Mouse (Mus musculus) forebrain, embryonic 13.5 days (tissue): ENCODE measurements around the gene Mrm2. TPM values are rescaled to one million over a fixed set of nuclear protein-coding genes. Genes with fewer than 3 reads are reported as not detected.
"Not testable (repeated sequence)": the region's sequence is repeated elsewhere in the genome, so short reads cannot be mapped to it uniquely, and the experiment has no call there.

Source experiments
- ATAC-seq: fragments of 200-750 bp; cut with Nextera tagmentation; 2 replicates; pipeline ENCODE4 v1.8.0; 2017
- H3K27ac ChIP-seq: fragments of 300-500 bp; sonication (generic); 2 replicates; pipeline ENCODE4 v1.5.1; 2015; ENCODE audit warnings: inconsistent platforms, mild to moderate bottlenecking, moderate library complexity
- H3K27me3 ChIP-seq: fragments of 300-500 bp; sonication (generic); 2 replicates; pipeline ENCODE4 v1.6.1; 2015; ENCODE audit warnings: mild to moderate bottlenecking, inconsistent platforms
- H3K36me3 ChIP-seq: fragments of 300-500 bp; sonication (generic); 2 replicates; pipeline ENCODE4 v1.6.1; 2015; ENCODE audit warnings: mild to moderate bottlenecking, inconsistent platforms; ENCODE audit not compliant: poor library complexity, severe bottlenecking
- H3K4me1 ChIP-seq: fragments of 300-500 bp; sonication (generic); 2 replicates; pipeline ENCODE4 v1.6.1; 2015; ENCODE audit warnings: inconsistent platforms
- H3K4me2 ChIP-seq: fragments of 300-500 bp; sonication (generic); 2 replicates; pipeline ENCODE4 v1.6.1; 2015; ENCODE audit warnings: inconsistent platforms, mild to moderate bottlenecking, moderate library complexity
- H3K4me3 ChIP-seq: fragments of 300-500 bp; sonication (generic); 2 replicates; pipeline ENCODE4 v1.5.1; 2015; ENCODE audit warnings: mild to moderate bottlenecking, inconsistent platforms
- H3K9ac ChIP-seq: fragments of 300-500 bp; sonication (generic); 2 replicates; pipeline ENCODE4 v1.6.1; 2015; ENCODE audit warnings: mild to moderate bottlenecking, inconsistent platforms
- H3K9me3 ChIP-seq: fragments of 300-500 bp; sonication (generic); replicated peaks from 2 replicates; pipeline ENCODE4 v1.6.1; 2016; ENCODE audit warnings: inconsistent platforms
- WGBS: fragments of 180-500 bp; shearing (Covaris S2); methylation state at CpG from one replicate; pipeline ENCODE4 v1.1.7; 2015; 5-methylcytosine and 5-hydroxymethylcytosine counted together
- polyA plus RNA-seq: library from polyadenylated mRNA; unstranded; fragments of >200 nt; fragmentation: Nextera tagmentation; extraction: Ambion mirVana; gene quantifications from 2 replicates; pipeline ENCODE4 v1.2.1, GENCODE M21; 2015

Gene Mrm2
- polyA plus RNA-seq, 1 experiment from 2014 or later = 21.8 TPM

- not testable (repeated sequence) for H3K4me2 ChIP-seq, H3K27ac ChIP-seq, H3K9me3 ChIP-seq, H3K36me3 ChIP-seq, ATAC-seq, H3K4me1 ChIP-seq, H3K4me3 ChIP-seq, H3K27me3 ChIP-seq, H3K9ac ChIP-seq
- 84% methylated on average over 2 of the region's 2 CpGs for WGBS
Measured at GRCm38 (mm10) chr5:140368126-140368525, 36.4 kb upstream of the Mrm2 start.

- ATAC-seq = no peak
- H3K4me2 ChIP-seq = no peak overlapping the region
- no peaks in the 10 kb centered on the region for H3K27me3 ChIP-seq
- H3K9me3 ChIP-seq = 0 out of 2 replicates have a peak, but pooled peaks cover 4% of the 10 kb centered on the region
- 97% methylated on average over 5 of the region's 5 CpGs for WGBS
- H3K9ac ChIP-seq = no peak overlapping the region
- H3K4me1 ChIP-seq = no peaks in the 10 kb centered on the region
- no peak overlapping the region for H3K27ac ChIP-seq
- peaks cover 8% of the 10 kb centered on the region; the same call in 1 of the 2 replicates for H3K36me3 ChIP-seq
- H3K4me3 ChIP-seq = no peak overlapping the region
Measured at GRCm38 (mm10) chr5:140364415-140364814, 32.7 kb upstream of the Mrm2 start.

GRCm38 (mm10) chr5:140359930-140360674 is 28.4 kb upstream of the Mrm2 start:
- ATAC-seq = no peak
- Histone ChIP-seq H3K9ac (no peak overlapping the region), H3K9me3 (0 out of 2 replicates have a peak, but pooled peaks cover 4% of the 10 kb centered on the region), H3K36me3 (peaks cover 36% of the 10 kb centered on the region), H3K27me3 (no peaks in the 10 kb centered on the region), H3K4me1 (no peaks in the 10 kb centered on the region), H3K4me3 (no peak overlapping the region), H3K4me2 (no peak overlapping the region), H3K27ac (no peak overlapping the region)
- WGBS = 72% methylated on average over 14 of the region's 14 CpGs

- WGBS = 86% methylated on average over 3 of the region's 3 CpGs
- H3K4me1 ChIP-seq = no peaks in the 10 kb centered on the region
- H3K9ac ChIP-seq = no peak overlapping the region
- H3K27me3 ChIP-seq = no peaks in the 10 kb centered on the region
- H3K4me2 ChIP-seq = no peak overlapping the region
- H3K4me3 ChIP-seq = no peak overlapping the region
- H3K27ac ChIP-seq = no peak overlapping the region
- H3K36me3 ChIP-seq = peaks cover 60% of the 10 kb centered on the region
- H3K9me3 ChIP-seq = no peaks in the 10 kb centered on the region
- no peak for ATAC-seq
Measured at GRCm38 (mm10) chr5:140357466-140357865, 25.8 kb upstream of the Mrm2 start.

DNA sequence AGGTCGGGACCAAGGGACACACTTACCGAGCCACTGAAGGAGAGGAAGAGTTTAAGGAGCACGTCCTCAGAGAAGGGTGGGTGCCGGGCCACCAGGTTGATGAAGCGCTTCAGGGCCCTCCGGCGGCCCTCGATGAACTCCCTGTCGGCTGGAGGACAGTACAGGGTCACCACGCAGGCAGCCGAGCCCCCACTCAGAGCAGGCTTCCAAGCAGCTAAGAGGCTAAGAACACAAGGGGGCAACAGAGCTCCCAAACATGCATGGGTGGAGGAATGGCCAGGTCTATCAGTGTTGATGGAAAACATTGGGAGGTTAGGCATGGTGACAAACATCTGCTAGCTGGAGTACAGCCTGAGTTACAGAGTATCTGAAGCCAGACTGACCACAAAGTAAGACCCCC is 24.2 kb upstream of the Mrm2 start:
- WGBS = 84% methylated on average over 11 of the region's 11 CpGs
- no peaks in the 10 kb centered on the region for H3K27me3 ChIP-seq
- ATAC-seq = no peak

DNA sequence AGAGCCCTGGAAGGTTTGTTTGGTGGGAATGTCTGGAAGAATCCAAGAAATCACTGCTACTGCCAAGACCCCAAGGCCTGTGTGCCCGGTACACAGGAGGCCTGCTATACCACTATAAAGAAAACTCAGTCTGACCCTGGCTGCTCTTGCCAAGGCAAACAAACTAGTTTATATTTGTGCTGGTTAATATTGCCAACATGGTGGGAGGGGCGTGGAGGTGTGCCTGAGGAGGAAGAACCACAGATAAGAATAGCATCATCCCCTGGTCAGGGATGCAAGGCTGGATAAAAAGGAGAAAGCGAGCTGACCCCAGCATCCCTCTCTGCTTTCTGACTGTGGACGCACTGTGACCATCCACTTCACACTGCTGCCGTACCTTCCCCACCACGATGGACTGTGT is 20.7 kb upstream of the Mrm2 start:
- Histone ChIP-seq H3K4me1 (no peaks in the 10 kb centered on the region), H3K27ac (no peak overlapping the region), H3K9ac (no peak overlapping the region), H3K9me3 (no peaks in the 10 kb centered on the region), H3K4me2 (no peak overlapping the region), H3K27me3 (no peaks in the 10 kb centered on the region), H3K4me3 (no peak overlapping the region), H3K36me3 (peaks cover 72% of the 10 kb centered on the region)
- ATAC-seq = no peak
- 95% methylated on average over 6 of the region's 6 CpGs for WGBS

More for the DNA sequence above, 24.2 kb upstream of the Mrm2 start:
- Histone ChIP-seq H3K9me3 (no peaks in the 10 kb centered on the region), H3K4me2 (no peak overlapping the region), H3K9ac (no peak overlapping the region), H3K36me3 (peaks cover 75% of the 10 kb centered on the region), H3K4me1 (no peaks in the 10 kb centered on the region), H3K27ac (no peak overlapping the region), H3K4me3 (no peak overlapping the region)

- no peak overlapping the region for H3K4me3 ChIP-seq
- no peaks in the 10 kb centered on the region for H3K27me3 ChIP-seq
- no peak overlapping the region for H3K4me2 ChIP-seq
- H3K9me3 ChIP-seq = no peaks in the 10 kb centered on the region
- no peak overlapping the region for H3K27ac ChIP-seq
- 94% methylated on average over 8 of the region's 8 CpGs for WGBS
- peaks cover 68% of the 10 kb centered on the region for H3K36me3 ChIP-seq
- no peak for ATAC-seq
- H3K4me1 ChIP-seq = no peaks in the 10 kb centered on the region
- H3K9ac ChIP-seq = no peak overlapping the region
Measured at GRCm38 (mm10) chr5:140350731-140351497, 19.2 kb upstream of the Mrm2 start.

GRCm38 (mm10) chr5:140349882-140350281 is 18.2 kb upstream of the Mrm2 start:
- WGBS = 97% methylated on average over 9 of the region's 9 CpGs
- H3K9ac ChIP-seq = no peak overlapping the region
- H3K27ac ChIP-seq = no peak overlapping the region
- H3K9me3 ChIP-seq = no peaks in the 10 kb centered on the region
- no peaks in the 10 kb centered on the region for H3K4me1 ChIP-seq
- no peak overlapping the region for H3K4me2 ChIP-seq
- peaks cover 68% of the 10 kb centered on the region for H3K36me3 ChIP-seq
- no peaks in the 10 kb centered on the region for H3K27me3 ChIP-seq
- no peak overlapping the region for H3K4me3 ChIP-seq
- ATAC-seq = no peak

DNA sequence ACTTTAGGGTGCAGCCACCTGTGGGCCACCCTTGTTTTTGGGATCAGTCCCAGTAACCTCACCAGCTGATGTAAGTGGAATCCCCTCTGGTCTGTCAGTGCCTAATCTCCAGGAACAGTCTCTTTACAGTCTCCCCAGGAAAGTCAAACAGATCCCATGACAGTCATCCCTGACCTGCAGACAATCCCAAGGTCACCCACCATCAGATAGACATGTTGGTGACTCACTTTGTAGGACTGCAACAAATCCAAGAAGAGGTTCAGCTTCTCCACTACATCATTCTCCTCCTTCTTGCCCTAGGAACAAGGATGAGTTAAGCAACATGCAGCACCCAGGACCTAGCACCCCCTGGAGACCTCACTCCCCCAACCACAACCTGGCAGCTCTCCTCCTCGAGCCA is 14.4 kb upstream of the Mrm2 start:
- no peak overlapping the region for H3K9ac ChIP-seq
- no peaks in the 10 kb centered on the region for H3K9me3 ChIP-seq
- no peak for ATAC-seq
- no peak overlapping the region for H3K4me2 ChIP-seq
- no peaks in the 10 kb centered on the region for H3K27me3 ChIP-seq
- 100% methylated on average over 1 of the region's 1 CpGs for WGBS
- H3K4me3 ChIP-seq = no peak overlapping the region
- no peaks in the 10 kb centered on the region for H3K4me1 ChIP-seq
- peaks cover 54% of the 10 kb centered on the region for H3K36me3 ChIP-seq
- H3K27ac ChIP-seq = no peak overlapping the region

DNA sequence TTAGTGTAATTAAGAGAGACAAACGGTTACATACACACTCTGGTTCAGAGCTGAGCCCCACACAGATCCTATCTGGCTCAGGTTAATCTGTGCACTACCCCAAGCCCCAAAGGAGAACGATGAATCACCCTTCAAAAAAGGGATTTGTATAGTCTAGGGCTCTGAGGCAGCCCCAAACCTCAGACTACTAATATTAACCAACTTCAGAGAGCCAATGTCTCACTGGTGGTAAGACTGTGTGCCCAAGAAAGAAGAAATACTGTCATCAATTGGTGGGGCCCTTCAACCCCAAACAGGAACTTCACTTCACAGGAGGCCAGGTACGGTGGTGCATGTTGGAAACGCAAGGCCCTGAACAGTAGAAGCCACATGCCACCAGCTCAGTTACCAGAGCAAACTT is 13.5 kb upstream of the Mrm2 start:
- 96% methylated on average over 4 of the region's 4 CpGs for WGBS
- H3K36me3 ChIP-seq = peaks cover 58% of the 10 kb centered on the region
- no peaks in the 10 kb centered on the region for H3K27me3 ChIP-seq
- no peak for ATAC-seq
- no peak overlapping the region for H3K4me3 ChIP-seq
- no peaks in the 10 kb centered on the region for H3K9me3 ChIP-seq
- H3K27ac ChIP-seq = no peak overlapping the region
- no peaks in the 10 kb centered on the region for H3K4me1 ChIP-seq
- H3K4me2 ChIP-seq = no peak overlapping the region
- no peak overlapping the region for H3K9ac ChIP-seq

DNA sequence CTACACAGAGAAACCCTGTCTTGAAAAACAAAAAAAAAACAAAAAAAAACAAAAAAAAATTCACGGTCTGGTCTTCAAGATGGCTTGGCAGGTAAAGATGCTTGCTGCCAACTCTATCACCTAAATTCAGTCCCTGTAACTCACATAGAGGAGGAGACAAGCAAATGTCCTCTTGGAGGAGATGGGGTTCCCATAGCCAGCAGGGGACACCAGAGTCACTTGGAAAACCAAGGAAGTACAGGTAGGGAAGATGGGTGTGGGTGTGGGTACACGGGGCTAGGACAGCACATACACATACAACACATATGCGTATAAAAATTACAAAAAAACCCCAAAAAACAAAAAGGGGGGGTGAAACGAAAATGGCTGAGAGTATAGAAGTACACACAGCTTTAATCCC is 11.2 kb upstream of the Mrm2 start:
- WGBS = 87% methylated on average over 4 of the region's 4 CpGs
- H3K9ac ChIP-seq = no peak overlapping the region
- H3K36me3 ChIP-seq = peaks cover 75% of the 10 kb centered on the region
- H3K4me3 ChIP-seq = no peak overlapping the region
- no peaks in the 10 kb centered on the region for H3K4me1 ChIP-seq
- no peaks in the 10 kb centered on the region for H3K27me3 ChIP-seq
- no peaks in the 10 kb centered on the region for H3K9me3 ChIP-seq
- ATAC-seq = no peak
- no peak overlapping the region for H3K4me2 ChIP-seq
- no peak overlapping the region for H3K27ac ChIP-seq

DNA sequence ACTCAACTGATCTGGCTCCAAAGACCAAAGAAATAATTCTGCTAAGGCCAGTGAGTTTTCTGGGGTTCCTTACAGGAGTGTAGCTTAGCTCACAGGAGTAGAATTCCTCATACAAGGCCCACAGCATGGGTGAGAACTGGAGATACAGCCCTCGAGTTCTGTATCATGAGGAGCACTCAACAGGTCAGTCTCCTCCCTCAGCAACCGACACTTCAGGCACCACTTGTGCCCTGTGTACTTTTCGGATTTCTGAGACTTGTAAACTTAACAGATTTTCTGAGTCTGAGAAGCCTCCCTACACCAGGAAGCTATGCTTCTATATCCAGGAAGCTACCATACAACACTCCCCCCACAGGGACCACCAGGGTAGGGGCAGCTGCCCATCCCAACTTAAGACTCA is 8.1 kb upstream of the Mrm2 start:
- Histone ChIP-seq H3K9me3 (no peaks in the 10 kb centered on the region), H3K9ac (no peak overlapping the region), H3K27me3 (no peaks in the 10 kb centered on the region), H3K4me1 (no peaks in the 10 kb centered on the region), H3K4me2 (no peak overlapping the region), H3K4me3 (no peak overlapping the region), H3K36me3 (peaks cover 60% of the 10 kb centered on the region), H3K27ac (no peak overlapping the region)
- WGBS = 90% methylated on average over 3 of the region's 3 CpGs
- no peak for ATAC-seq
